Mouse (Mus musculus): ENCODE measurements around the gene Rnf224.
"Not testable (repeated sequence)": the region's sequence is repeated elsewhere in the genome, so short reads cannot be mapped to it uniquely, and the experiment has no call there.

Rnf224 gene

DNA sequence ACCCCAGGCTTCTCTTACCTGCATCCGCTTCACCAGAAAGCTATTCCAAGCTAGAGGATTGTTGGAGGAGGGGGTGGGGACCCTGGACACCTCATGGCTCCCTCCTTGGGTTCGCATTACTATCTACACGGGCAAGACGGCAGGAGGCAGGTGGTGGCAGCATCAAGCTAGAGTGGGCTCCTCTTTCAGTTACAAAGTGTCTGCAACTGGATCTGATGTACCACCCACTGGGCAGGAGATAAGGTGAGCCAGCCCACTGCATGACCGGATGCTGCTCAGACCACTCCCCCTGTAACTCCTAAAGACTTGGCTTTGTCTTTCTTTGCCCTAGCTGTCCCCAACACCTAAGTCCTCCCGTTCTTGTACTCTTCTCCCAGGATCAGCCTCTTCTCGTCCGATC is at the start of gene Rnf224:
Gene Rnf224, minus strand, starts transcription at position 174 of the 400 bp plus-strand sequence.
- no peak for DNase-seq (ENCODE audit: low spot score in 2 of 2)

DNA sequence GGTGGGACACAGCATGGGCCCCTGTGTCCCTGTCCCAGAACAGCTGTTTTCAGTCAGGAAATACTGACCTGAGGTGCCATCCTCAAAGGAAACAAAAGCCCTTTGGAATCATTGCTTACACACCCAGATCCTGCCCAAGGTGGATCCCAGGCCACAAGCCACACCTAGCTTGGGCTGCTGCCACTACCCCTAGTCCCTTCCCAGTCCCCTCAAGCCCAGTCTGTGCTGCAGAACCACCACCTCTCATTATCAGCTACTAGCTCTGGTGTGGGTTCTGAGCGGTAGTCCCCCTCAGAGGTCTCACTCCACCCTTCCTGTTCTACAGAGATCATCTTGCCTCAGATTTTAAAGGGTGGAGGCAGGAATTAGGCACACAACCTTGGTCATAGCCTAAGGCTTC is 49.7 kb upstream of the Rnf224 start:
- no peak for DNase-seq (ENCODE audit: low spot score in 2 of 2)

DNA sequence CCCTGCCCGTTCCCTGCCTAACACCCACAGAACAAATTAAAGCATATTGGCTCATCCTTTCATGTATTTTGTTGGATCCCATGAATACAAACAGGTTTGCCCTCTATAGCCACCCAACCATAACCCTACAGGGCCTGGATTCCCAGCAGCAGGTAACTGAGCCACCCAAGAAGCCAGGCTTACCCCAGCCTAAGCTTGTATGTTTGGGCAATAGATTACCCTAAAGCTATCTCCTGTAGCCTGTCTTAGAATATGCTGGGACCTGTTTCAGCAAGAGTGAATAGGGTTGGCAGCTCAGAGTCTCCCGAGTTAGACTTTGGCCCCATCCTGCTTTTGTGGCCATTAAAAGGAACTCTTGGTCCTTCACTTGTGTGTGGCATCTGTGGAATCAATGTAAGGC is 49.0 kb upstream of the Rnf224 start:
- no peak for DNase-seq (ENCODE audit: low spot score in 2 of 2)

DNA sequence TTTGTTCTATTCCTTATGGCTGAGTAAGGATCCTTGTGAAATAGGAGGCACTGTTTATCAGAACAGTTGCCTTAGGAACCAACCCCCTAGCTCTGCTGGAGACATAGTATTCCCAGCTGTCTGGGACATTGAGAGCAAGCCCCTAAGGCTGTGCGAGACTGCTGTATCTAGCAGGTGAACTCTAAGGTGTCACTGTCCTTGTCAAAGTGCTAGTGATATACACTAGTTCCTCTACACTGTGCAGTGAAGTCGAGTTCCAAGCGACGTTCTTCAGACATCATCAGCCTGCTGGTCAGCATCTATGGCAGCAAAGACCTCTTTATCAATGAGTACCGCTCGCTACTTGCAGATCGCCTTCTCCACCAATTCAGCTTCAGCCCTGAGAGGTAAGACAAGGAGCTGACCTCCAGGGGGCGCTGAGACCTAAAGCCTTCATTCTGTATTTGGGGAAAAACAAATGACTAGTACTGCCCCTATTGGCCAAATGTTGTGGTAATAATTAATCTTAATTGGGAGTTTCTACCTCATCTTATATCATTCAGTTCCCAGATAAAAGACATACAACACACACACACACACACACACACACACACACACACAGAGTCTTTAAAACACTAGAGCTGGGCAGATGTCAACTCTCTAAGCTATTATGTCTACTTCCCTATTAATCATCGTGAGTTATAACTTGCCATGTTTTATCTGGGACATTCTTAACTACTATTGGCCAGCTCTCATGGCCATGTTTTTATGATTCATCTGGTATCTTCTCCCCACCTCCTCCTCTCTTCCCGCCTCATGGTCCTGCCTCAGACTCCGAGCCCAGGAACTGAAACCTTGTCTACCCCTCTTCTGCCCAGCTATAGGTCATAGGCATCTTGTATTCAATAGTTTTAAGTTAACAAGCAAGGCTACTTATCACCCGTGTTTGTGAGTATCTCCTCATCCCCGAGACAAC is 42.6 kb upstream of the Rnf224 start:
- DNase-seq (ENCODE audit: low spot score in 2 of 2), result peak in 1 of 2 experiments; percentile 39

DNA sequence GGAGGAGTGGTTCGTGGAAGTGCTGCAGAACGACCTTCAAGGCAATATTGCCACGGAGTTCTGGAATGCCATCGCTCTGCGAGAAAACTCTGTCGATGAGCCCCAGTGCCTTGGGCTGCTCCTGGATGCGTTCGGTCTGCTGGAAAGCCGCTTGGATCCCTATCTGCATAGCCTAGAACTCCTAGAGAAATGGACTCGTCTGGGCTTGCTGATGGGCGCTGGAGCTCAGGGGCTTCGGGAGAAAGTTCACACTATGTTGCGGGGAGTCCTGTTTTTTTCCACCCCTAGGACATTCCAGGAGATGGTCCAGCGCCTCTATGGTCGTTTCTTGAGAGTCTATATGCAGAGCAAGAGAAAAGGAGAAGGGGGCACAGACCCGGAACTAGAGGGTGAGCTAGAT is 36.4 kb upstream of the Rnf224 start:
- no peak for DNase-seq (ENCODE audit: low spot score in 2 of 2)

DNA sequence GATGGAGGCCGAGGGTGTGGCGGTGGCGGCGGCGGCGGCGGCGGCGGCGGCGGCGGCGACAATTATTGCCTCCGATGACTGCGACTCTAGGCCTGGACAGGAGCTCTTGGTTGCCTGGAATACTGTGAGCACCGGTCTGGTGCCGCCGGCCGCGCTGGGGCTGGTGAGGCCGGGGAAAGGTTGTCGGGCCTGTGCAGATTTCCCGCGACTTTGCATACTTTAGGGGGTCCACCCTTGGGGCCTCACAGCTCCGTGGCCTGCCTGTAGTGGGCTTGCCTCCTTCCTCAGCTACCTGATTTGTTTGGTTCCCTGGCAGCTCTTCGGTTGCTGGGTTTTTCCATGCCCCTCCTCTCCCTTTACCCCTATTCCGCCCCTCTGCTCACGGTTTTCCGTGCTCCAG is 35.9 kb upstream of the Rnf224 start:
- no peak for DNase-seq (ENCODE audit: low spot score in 2 of 2)

DNA sequence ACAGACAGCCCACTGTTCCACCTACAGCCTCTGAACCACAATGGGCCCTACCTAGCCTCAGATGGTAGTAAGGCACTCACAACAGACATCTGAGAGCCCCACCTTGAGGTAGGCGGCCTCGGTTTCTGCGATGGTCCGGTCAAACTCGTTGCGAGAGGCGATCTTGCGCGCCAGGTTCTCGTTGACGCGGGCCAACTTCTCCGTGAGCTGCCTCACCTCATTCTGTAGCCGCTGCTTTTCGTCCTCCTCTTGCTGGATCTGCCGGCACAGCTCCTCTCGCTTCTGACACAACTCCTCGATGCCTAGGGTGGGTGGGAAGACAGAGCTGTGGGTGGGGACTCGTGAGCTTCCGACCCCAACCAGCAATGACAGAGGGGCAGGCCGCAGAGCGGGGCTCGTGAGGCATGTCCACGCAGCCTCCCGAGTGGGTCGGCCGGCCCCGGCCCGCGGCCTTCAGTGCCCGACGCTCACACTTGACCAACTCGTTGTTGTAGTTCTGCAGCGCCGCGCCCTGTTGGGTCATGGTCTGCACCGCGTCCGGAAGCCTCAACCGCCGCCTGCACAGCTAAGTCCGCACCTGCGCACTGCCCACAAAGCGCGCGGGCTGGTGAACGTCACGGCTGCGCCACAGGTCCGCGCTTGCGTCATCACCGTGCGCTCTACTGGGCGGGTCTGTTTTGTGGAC is 35.4 kb upstream of the Rnf224 start, which contains the start of the genes Ssna1 and Anapc2:
Gene Ssna1, minus strand, starts transcription at position 612 of the 685 bp plus-strand sequence.
Gene Anapc2, plus strand, starts transcription at position 652 of the 685 bp plus-strand sequence.
- peak; percentile 95 to 97 for DNase-seq (ENCODE audit: low spot score in 2 of 2)

DNA sequence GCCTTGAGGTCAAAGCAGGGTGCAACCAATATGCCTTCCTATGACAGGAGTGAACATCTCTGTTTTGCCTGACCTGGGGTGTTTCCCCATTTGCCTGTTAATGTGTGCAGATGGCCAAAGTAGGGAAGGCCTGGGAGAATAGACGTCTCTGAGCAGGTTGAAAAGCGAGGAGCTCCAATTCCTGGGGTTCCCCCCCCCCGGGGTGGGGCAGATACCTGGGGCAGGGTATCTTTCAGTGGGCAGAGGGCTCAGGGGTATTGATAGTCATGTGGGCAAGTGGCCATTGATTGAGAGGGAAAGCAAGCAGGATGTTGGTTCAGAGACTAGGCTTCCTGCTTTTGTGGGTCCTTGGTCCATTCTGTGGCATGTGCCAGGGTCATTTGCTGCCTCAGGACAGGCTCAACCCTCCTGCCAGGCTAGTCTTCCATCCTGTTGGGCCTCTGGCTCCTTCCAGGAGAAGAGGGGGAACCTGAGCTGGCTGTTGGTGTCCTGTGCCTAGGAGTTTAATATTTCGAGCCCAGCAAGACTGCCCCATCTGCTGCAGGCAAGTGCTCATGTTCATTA is 31.2 kb upstream of the Rnf224 start:
- DNase-seq (ENCODE audit: low spot score in 2 of 2), result no peak

DNA sequence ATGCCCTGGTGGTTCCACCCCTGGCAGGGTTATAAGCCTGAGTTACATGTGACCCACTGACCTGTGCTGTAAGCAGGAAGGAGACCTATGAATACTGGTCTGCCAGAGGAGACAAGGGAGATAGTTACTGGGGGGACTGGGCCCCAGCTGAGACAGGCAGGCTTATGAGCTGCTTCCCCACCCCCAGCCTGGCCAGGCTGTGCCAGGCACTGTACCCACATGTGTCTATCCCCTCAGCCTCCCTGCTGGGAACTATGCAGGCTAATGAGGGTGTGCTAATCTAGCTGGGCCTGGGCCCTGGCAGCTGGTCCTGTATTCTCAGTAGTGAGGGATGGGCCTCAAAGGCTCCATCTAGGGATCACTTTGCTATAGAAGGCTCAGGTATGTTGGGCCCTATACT is 30.7 kb upstream of the Rnf224 start:
- no peak for DNase-seq (ENCODE audit: low spot score in 2 of 2)

DNA sequence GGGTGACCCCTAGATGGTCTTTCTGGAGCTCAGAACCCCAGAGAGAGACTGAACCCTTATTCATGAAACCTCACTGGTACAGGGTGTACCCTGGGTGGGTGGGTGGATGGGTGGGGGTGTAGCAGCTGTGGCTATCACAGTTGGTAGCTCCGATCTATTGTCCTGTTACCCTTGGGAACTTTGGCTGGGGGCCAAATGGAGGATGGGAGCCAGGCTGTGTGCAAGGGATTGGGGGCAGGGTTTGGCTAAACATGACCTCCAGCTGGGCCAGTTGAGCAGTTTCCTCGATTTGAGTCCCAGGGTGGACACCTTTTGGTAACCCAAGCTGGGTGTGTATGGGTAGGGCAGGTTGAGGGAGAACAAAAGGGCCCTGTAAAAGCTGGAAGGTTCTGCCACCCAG is 30.1 kb upstream of the Rnf224 start:
- no peak for DNase-seq (ENCODE audit: low spot score in 2 of 2)

DNA sequence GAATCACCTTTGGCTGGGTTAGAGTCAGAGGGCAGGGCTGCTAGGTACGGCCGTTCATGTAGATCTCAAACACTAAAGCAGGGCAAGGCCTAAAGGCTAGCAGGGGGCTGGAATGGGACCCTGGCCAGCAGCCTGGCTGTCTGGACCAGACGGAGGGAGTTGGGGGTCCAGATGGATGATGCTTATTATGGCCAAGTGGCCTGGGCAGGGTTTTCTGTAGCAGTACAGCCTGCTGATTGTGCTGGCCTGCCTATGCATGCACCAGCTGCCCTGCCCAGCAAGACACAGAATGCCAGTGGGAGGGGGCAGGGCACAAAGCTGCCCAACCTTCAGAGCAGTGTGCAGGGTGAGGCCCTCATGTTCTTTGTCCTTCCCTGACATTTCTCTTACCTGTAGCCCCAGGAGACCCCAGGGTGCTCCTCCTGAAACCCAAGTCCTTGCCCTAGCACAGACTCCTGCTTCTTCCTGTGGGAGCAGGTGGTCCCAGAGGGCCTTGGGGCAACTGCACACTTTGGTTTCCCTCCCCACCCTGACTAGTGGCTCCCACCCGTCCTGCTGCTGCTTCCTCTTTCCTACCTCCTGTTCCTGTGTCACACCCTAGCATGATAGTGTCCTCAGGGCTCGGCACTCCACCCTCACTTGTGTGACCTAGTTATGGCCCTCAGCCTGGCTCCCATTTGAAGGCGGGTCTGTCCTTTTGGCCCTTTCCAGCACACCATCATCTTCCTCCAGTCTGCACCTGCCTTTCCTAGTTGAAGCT is 29.5 kb upstream of the Rnf224 start:
- no peak for DNase-seq (ENCODE audit: low spot score in 2 of 2)

DNA sequence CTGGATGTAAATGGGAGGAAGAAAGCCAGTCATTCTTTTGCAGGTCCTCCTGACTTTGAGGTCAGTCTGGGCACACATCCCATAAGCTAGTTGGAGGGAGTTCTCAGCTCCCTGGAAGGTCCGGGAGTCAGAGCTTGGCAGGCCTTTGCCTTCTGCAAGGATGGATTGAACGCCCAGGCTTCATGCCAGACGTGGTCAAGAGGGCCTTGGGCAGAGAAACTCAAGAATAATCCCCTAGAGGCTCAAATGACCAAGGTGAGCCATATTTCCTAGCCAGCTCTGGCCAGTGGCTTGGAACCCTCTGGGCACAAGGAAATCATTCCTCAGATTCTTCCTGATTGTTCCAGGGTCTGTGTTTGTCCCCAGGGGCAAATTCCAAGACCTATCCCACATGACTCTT is 28.3 kb upstream of the Rnf224 start:
- no peak for DNase-seq (ENCODE audit: low spot score in 2 of 2)

DNA sequence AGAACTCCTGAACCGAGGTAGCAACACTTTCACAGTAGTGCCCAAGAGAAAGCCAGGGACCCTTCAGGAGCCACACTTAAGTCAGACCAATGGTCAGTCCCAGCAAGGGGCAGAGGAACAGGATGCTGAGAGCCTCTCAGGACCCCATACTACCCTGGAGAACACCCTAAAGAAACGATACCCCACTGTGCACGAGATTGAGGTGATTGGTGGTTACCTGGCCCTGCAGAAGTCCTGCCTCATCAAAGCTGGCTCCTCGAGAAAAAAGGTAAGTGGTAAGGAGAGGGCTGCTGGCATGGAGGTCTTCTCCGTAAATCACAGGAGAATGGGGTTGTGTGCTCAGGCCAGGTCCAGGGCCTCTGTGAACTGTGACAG is 27.7 kb upstream of the Rnf224 start:
- DNase-seq (ENCODE audit: low spot score in 2 of 2), result no peak

DNA sequence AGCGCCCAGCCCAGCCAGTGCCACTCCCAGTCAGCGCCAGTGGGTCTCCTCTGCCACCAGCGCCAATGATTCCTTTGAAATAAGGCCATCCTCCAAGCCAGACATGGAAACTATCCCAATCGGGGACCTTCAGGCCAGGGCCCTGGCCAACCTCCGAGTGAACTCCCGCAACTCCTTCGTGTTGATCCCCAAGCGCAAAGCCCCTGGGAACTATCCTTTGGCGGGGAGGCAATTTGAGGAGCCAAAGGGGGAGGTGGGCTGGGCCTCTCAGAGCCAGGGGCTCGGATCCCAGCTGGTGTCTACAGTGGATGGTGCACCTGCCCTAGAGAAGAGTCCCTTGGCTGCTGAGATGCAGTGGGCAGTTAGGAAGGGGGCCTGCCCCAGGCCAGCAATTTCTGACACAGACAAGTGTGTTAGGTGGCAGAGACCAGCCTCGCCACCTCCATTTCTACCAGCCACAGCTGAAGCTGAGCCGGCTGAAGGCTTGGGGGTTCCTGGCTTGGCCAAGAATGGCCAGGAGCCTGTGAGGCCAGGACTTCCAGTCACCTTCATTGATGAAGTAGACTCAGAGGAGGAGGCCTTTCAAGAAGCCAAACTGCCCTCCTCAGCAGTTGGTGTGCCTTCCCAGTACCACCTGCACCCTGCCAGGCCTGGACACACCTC is 27.2 kb upstream of the Rnf224 start:
- DNase-seq (ENCODE audit: low spot score in 2 of 2), result no peak

DNA sequence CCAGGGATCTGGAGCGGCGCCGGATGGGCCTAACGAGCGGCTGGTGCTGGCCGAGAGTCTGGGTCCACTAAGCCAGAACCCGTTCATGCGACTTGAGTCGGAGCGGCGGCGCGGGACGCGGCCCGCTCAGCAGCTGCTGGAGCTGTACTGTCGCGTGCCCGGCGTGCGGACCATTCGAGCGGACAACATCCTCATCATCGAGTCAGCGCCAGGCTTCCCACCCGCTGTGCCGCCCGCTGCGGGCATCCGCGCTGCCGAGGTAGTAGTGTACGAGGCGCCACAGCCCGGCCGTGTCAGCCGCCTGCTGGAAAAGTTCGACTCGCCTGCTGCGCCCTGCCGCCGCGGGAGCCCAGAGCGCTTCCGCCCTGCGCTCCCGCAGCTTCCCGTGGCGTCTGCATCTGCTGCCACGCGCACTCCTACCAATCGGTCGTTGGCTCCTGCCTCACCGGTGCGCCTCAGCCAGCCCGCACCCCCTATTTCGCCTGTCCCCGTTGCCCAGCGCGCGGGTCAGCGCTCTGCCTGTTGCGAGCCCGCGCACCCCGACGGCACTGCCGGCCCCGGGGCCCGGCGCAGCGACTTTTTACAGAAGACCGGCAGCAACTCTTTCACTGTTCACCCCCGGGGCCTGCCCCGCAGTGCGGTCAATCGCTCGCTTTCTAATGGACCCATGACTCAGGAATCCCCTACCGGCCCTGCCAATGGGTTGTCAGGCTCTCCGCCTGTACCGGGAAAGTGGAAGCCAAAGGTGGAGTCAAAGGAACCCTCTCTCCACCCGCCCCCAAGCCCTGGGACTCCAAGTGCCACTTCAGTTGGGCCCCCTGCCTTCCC is 26.4 kb upstream of the Rnf224 start:
- DNase-seq (ENCODE audit: low spot score in 2 of 2), result no peak

DNA sequence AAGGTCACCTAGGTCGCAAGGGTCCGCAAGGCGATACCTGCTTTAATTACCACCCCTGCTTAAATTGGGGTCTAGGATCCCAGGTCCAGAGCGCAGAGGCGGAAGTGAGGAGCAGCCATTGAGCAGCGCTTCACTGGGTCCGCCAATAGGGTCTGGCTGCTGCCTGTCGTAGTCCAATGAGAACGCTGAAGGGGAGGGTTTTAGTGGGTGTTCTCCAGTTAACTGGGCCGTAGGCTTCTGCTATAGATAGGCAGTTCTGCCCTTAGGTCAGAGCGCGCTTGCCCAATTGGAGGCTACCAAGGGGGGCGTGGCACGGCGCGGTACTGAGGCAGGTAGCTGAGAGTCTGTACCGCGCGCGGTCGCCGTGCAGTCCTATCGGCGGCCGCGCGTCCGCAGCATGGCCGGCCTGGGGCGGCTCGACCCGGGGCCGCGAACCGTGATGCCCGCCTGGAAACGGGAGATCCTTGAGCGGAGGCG is 25.7 kb upstream of the Rnf224 start, which contains the start of gene Tprn:
Gene Tprn, plus strand, starts transcription at position 328 of the 477 bp plus-strand sequence.
- DNase-seq (ENCODE audit: low spot score in 2 of 2), result peak; percentile 94 to 97

DNA sequence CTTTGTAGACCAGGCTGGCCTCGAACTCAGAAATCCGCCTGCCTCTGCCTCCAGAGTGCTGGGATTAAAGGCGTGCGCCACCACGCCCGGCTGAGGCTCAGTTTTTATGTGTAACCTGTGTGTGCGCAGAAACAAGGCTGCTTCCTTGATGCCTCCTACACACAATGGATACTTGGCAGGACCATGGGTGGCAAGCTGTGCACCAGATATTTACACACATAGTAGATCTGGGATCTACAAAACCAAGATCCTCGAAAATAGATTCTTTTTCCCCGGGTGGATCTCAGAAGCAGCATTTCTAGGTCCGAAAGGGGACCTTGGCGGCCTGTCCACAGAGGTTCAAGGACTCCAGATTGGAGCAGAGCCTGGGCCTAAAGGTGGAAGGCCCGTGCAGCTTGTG is 25.3 kb upstream of the Rnf224 start:
- peak in 1 of 2 experiments; percentile 42 for DNase-seq (ENCODE audit: low spot score in 2 of 2)

DNA sequence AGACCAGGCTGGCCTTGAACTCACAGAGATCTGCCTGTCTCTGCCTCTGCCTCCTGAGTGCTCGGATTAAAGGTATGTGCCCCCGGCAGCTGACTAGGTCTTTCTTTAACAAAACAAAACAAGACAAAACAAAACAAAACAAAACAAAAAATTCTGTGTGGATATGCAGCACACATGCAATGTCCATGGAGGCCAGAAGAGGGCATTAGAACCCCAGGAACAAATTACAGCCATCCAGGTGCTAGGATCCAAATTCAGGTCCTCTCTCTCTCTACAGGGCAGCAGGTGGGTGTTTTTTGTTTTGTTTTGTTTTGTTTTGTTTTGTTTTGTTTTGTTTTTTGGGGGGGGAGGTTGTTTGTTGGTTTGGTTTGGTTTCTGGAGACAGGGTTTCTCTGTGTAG is 22.3 kb upstream of the Rnf224 start:
- DNase-seq (ENCODE audit: low spot score in 2 of 2), result no peak

DNA sequence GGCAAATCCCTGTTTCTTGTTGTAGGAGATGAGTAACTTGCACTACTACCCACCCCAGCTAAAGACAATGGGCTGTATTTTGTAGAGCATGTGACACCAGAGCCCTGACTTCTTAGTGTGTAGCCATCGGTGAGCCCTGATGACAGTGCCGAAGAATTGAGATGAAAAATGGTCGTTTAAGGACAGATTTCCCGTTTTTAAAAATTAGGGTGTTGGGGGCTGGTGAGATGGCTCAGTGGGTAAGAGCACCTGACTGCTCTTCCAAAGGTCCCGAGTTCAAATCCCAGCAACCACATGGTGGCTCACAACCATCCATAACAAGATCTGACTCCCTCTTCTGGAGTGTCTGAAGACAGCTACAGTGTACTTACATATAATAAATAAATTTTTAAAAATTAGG is 20.7 kb upstream of the Rnf224 start:
- not testable (repeated sequence) for DNase-seq (ENCODE audit: low spot score in 2 of 2)

Data from right cerebral cortex, postnatal 36 days (tissue).